Mouse (Mus musculus) adrenal gland, postnatal 25 days (tissue): ENCODE results near the gene Tsen15. TPM values are rescaled to one million over a fixed set of nuclear protein-coding genes. Genes with fewer than 3 reads are reported as not detected.

ENCODE experiments used
- DNase-seq: peaks from one replicate; pipeline ENCODE4 v3.0.0; 2021; ENCODE audit warnings: mixed read lengths
- long read RNA-seq: library from polyadenylated mRNA; stranded (forward); transcript quantifications from one replicate; pipeline ENCODE4 v2.0.0, GENCODE M21; 2021
- total RNA-seq: library from RNA; stranded (reverse); gene quantifications from 2 replicates; pipeline ENCODE4 v1.2.3, GENCODE M21; 2021

Tsen15 gene
- total RNA-seq = 31.4 and 33.8 TPM in 2 replicates
- long read RNA-seq, transcript Tsen15-201 (5 exons, 1,133 nt) = major isoform, 35 of 45 reads
- long read RNA-seq, partial matches to known transcripts = 2 of 45 reads
- long read RNA-seq, other reads (novel, unspliced or antisense) = 8 of 45 reads

DNA sequence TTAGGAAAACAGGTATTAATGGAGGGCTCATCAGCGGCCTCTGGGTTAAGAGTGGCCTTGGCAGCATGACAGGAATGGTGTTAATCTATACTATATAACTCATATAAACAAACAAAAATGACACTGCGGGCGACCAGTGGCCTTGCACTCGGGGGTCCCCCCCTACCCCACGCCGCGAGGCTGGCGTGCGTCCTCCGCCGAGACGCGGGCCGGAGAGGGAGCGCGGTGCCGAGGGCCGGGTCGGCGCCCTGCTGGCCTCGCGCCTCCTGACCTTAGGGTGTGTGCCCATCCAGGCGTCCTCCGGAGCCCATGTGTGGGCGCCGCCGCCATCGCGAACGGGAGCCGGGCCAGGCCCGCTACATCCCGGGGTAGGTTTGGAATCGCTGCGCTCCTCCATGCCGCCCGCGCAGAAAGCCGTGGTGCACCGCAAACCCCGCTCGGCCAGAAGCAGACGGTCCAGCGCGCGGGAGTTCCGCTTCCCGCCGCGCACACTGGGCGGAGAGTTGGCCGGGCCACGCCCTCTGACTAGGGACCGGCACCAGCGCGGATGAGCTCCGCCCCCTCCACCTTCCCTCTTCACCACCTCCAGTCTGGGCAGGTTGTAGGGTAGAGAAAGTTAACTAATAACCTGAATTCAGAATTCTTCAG is at the start of gene Tsen15:
Gene Tsen15, minus strand, starts transcription at position 501 of the 648 bp plus-strand sequence.
- DNase-seq = peak; percentile 87

DNA sequence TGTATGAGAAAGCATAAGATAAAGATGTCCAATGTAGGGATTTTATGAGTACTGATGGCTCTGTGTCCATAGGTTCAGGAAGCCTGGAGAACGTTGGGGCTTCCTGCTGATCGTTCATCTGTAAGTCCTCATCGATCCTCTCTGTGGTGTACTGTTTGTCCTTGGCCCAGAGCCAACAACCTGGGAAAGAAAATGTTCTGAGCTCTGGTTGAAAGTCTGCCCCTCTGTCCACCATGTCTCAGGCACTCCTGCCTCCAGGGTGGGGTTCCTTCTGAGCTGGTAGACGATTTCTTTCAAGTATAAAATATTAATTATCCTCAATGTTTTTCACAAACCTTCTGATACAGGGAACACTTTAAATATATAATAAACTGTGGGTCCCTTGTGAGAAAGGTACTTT is 47.7 kb upstream of the Tsen15 start:
- no peak for DNase-seq

DNA sequence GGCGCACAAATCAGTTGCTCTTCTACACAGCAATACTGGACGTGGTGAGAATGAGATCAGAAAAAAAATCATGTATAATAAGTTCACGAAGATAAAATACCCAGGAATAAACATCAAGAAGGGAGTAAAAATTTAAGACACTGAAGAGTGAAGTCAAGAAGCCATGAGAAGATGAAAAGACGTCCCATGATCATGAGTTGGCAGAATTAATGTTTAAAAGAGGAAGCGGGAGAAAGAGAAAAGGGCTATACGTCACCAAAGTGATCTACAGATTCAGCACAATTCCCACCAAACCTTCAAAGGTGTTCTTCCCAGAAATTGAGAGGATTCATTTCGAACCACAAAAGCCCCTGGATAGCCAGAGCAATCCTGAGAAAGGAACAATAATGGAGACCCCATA is 43.3 kb upstream of the Tsen15 start:
- DNase-seq = no peak

DNA sequence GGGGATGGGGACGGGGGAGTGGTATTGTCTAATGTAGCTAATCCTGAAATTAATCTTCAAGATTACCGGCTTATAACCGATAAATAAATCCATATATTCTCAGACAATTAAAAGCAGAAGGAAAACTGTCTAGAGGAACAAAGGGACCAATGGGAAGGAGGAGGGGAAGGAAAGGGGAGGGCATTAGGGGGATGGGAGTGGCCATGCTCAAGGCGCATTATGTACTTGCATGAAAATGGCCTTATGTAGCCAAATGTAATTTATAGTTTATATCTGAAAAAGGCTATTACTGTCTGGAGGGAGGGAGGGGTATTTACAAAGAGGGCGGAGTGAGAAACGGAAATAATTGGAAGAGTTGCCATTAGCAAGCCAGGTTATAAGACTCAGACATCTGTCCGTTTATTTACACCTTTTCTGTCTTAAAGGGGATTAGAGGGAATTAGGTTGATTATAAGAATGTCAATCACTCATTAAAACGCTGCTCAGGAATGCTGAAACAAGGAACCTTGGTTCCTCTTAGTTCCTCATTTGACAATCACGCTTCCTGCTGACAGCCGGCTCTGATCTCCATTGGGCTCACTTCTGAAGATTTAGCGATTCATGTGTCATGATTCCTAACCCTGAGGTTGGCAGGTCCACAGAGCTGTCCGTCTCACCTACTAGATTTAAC is 41.6 kb upstream of the Tsen15 start:
- DNase-seq = no peak

DNA sequence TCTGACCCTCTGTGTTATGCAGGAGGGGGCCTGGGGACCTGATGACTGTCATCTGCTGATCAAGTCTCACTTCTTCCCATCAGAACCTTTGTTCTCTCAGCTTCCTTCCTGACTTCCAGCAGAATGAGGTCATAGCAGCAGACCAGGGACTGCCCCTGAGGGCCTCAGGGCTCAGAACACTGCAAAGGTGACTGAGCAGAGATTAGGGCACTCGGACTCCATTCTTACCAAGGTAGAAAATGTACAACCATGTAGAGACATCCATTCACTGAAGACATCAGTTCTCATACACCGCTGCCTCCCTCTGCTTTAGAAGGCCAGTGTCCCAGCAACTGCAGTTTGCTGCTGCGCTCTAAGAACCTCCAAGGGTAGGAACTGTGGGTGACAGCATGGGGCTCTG is 36.6 kb upstream of the Tsen15 start:
- no peak for DNase-seq

DNA sequence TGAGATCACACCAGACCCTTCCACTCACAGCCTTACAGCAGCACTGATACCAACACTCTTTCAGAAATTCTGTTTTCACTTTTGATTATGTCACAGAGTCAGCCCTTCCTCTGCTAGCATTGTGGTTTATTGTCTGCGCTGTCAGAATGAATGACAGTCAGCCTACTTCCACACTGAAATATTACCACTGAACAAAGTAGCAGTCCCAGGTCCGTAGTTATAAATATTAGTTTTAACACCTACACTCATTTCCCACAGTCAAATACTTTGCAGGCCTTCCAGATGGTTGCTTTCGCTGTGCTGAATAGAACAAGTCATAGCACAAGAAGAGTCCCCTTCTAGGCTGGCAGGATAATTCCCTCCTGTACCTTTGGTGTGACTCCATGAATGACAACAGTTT is 35.8 kb upstream of the Tsen15 start:
- DNase-seq = no peak

DNA sequence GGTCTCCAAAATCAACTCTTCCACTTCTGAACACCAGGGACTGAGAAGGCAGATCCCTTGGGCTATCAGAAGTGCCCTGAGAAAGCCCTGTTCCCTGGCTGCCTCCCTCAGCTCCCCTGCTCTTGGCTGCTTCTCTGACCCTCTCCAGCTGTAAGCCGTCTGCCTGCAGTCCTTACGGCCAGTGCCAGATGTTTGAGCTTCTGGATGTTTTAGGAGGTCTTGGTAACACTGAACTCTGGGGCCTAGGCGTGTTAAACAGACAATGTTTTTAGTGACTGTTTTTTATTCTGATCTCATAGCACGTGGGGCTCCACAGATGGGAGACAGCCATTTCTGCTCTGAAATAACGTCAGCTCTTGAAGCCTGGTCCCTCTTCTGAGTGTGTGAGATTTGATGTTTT is 31.1 kb upstream of the Tsen15 start:
- DNase-seq = no peak

DNA sequence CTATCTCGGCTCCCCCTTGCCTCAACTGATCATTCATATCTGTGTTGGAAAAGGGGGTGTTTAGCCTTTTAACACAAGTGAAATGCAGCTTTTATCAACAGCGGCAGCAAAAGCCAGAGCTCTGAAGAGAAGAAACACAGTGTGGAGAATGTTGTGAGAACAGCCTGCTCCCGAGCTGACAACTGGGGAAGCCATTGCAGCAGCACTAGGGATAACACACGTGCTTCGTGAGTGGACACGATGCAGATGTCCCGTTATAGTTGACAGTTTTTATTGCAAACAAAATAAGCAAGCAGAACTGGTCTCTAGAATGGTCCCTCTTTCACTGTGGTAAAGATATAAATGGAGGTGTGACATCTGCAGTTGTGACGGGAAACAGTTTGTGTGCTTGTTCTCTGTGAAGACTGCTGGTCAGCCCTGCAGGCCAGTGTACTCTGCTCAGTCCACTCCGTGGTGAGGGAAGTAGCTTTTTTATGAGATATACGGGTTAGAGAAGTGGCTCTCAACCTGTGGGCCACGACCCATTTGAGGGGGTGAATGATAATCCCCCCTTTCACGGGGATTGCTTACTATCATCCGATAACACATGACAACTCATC is 29.9 kb upstream of the Tsen15 start:
- DNase-seq = no peak

DNA sequence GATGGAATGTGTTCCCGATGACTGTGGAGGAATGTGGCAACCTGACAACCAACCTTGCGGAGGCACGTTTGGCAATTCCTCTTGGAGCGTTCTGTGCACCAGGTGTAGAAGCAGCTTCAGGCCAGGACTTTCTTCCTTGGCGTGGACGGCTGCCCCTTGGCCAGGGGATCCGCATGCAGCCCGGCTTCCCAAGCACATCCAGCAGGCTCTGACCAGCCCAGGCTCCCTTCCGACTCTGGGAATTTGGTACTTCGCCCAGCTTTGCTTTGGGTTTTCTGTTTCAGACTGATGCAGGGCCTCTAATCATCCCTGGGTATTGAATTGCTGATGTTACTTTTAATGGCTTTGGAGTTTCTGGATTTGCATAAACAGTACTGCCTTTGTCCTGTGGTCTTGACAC is 28.0 kb upstream of the Tsen15 start:
- DNase-seq = no peak

DNA sequence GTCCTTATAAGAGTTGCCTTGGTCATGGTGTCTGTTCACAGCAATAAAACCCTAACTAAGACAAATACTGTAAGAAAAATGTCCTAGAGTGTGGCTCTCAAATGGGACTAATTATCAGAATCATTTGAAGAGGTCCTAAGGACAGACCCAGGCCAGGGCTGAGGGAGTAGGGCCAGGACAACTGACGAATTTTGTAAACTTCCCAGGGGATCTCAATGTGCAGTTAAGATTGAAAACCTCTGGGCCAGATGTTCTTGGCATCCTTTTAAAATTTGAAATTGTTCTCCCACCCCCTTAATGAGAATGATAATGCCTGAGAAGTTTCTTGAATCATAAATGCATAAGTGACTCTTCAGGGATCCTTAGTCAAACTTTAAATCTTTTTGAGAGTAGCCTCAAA is 27.5 kb upstream of the Tsen15 start:
- DNase-seq = no peak

DNA sequence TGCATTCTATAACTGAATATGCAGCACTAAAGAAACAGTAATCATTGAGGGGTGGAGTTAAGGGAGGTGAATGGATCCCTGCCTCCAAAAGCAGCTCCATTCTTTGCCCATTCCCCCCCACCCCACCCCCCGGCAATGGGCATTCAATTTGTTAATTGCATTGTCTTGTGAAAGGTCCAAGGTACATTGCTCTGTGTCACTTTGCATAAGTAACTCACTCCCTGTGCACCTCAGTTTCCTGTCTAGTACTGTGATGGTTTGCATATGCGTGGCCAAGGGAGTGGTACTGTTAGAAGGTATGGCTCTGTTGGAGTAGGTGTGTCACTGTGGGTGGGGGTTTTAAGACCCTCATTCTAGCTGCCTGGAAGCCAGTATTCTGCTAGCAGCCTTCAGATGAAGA is 26.6 kb upstream of the Tsen15 start:
- DNase-seq = no peak

DNA sequence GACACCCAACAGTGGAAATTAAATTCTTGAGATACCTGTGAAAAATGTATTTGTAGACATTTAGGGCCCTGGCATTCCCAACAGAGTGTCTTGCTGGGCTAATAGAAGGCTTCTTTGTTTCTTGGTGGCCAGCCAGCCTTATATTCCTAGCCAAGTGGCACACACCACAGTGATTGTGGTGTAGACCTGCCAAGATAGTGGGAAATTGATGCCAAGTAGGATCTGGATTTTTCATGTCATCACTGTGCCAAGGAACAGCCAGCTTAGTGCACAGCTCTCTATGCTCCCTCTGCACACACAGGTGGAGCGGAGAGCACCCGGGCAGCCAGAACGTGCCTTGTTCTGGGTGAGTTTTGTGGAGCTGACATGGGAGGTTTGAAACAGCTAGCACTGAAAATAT is 24.2 kb upstream of the Tsen15 start:
- no peak for DNase-seq

DNA sequence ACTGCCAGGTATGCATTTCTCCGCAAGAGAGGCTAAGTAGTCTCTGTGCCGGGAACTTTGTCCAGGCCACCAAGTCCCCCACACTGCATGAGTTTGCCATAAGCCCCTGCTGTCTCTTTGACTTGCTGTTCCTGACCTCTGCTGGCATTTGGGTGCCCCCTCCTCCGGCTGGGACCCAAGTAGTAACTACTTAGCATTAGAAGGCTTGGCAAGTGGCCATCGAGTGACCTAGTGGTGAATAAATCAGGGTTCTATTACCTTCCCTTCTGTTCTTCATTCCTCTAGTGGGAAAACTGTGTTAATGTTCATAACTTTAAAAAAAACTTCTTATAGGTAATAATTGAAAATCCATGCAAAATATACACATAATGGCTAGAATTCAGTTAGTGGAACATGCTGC is 22.9 kb upstream of the Tsen15 start:
- DNase-seq = no peak

DNA sequence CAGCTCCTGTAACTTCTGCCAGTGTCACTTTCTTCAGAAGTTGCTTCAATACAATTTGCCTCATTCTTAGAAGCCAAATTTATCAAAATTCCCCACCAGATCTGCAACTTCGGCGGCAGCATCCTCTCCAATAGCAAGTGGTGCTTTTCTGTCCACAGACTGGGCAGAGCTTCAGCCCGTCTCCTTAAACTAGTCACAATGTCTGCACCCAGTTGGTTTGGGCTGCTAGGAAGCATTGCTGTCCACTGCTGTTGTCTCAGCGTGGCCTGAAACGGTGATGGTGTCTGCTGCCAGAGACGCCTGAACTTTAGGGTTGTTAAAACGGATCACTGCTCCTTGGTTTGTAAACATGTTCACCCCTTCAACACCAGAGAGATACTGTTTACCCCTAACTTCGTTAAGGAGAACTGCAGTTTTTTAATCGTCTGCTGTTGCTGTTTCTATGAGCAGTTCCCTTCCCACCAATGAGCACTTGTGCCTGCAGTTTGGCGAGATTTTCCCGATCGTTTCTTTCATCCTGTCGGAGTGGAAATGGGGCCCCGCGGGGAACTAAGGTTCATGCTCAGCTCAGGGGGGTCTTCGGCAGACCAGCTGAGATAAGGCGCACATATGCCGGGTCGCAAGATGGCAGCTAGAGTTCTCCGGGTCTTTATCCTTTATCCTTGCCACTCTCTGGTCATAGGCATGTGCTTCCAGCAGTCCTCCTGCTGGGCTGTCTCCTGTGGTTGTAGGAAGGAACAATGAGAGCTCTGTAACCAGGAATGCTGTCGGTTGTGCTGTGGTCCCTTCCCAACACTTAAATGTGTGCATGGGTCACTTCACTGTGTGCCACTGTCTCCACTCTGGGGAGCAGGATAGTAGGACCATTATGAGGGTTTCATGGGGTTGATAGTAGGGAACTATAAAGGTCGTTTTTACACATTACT is 20.8 kb upstream of the Tsen15 start:
- DNase-seq = no peak

DNA sequence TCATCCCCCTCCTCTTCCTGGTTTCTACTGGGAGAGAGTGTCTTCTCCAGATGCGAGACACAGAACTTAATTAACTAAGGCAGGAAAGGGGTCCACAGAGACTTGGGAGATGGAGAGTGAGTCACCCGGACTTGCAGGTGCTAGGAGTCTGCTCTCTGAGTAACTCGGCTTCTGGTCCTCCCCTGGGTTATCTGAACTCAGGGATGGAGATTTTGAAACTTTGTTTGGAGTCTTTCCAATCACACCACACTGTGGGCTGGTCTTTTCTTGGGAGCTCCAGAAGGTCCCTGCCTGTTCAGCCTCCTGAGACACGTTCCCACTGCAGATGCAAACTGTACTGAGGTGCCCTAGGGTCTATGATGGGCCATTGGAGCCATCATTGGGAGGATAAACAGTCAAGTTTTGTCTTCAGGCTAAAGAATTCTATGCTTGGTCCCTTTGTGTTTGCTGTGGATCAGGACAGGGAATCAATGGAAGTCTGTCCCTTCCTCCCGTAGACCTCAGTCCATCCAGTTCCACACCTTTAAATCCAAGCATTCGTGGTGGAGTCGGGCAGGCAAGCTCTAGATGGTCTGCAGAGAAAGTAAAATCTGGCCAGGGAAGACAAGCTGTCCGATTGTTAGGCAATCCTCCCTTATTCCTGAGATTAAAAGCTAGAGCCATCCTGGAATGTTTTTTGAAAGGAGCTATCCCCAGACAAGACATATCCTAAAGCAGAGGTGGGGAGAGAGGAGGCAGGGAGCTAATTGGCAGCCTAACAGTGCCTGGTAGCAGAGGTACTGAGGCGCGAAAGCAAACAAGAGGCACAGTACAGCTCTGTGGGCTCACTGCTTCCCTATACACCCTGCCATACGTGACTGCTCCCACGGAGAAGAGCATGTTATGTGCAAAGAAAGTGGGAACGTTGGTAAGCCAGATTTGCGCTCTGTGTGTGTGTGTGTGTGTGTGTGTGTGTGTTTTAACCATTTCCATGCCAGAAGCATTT is 14.4 kb upstream of the Tsen15 start:
- no peak for DNase-seq

DNA sequence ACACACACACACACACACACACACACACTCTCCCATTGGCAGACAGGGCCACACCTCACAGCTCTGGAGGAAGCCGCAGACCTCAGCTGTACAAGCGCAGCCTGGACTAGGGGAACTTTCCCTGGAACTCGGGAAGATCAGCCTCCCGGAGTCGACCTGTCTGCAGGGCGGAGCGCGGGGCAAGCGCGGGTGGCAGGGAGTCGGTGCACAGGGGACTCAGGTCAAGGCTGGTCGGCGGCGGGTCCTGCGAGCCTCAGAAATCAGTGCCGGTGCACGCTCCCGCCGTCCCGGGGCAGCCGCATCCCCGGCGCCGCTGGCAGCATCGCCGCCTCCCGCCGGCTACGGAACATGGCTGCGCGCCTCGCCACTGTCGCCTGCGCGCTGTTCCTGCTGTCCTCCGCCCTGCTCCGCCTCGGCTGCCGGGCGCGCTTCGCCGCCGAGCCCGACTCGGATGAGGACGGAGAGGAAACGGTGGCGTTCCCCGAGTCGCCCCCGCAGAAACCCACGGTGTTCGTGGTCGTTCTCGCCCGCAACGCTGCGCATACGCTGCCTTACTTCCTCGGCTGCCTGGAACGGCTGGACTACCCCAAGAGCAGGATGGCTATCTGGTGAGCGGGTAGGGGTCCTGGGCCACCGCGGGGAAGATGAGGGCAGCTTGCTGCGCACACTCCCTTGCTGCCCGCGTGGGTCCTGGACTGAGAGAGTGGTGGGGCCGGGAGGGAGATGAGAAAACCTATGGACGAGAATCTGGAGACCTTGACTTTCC is 13.5 kb upstream of the Tsen15 start, which contains the start of gene Colgalt2:
Gene Colgalt2, plus strand, starts transcription at position 41 of the 766 bp plus-strand sequence.
- DNase-seq = peak; percentile 61

DNA sequence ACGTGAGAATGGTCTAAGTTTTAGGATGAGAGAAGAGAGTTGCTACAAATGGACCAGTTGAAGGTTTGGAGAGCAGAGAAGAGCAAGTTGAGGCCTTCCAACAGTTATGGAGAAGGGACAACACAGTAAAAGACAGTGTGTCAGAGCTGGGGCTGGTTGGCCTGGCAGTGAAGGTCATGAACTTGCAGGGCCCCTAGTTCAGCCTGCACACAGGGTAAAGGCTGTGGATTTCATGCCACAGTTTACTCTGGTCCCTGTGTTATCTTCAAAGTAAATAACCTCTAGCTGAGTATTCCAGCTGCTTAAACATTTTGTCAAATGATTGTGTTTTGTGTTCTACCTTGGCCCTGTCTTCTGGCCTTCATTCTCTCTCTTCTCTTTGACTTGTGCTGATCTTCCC is 12.2 kb upstream of the Tsen15 start:
- DNase-seq = no peak

DNA sequence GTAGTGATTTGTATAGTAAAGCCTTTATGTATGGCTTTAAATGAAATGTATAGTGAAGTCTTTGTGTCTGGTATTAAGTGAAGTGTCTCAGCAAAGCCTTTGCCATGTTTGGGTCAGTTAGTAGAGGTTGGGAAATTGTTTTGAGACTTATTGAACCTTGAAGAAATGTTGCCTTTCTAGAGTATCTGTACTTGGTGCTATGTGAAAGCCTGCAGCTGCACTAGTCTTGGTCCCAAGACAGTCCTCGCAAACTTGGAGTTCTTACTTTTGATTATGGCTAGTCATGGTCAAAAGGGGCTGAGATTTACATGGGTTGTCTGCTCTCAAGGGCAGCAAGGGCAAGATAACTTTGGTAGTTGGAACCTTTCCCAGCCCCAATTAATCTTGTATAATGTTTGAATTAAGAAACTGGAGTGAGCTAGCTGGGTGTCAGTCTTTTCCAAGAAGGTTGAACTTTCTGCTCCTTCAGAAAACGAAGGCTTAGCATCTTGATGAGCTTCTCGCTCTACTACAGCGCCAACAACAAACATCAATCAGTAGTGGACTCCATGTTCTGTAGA is 8.5 kb upstream of the Tsen15 start:
- no peak for DNase-seq

DNA sequence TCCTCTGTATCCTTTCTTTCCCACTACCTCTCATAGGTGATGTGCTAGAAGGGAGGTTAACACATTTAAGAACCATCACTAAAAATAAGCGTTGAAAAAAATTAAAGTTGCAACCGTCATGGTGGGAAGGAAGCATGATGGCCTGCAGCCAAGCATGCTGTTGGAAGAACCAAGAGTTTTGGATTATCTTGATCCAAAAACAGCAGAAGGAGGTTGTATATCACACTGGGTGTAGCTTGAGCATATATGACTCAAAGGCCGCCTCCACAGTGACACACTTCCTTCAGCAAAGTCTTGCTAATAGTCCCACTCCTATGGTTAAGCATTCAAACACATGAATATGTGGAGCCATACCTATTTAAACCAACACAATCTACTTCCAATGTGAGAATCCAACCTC is 7.6 kb upstream of the Tsen15 start:
- DNase-seq = no peak

DNA sequence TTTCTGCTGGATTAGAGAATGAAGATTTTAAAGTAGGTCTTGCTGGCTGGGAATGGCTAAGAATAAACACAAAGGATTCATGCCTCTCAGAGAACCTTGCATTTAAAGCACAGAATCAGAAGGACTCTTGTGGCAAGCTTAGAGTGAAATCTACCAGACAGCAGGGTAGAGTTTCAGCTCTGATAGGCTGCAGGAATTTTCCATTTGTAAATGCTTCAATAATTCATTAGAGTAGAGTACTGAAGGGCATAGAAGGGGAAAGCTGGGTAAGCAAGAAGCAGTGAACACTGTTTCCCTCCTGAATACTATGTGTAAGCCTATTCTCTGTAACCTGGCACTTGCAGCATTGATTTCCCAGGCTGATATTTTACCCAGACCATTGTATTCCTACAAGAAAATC is 2.8 kb upstream of the Tsen15 start:
- DNase-seq = no peak
